Mouse (Mus musculus) cerebellum, postnatal 36 days (tissue): ENCODE results near the gene Slc22a8.

Experiments used
- DNase-seq, 2 experiments: peaks; one replicate each; pipeline ENCODE4 v3.0.0; 2021 to 2022; ENCODE audit warnings: mixed read lengths in 2 of 2

Gene Slc22a8

GRCm38 (mm10) chr19:8590954-8591353 lies at the start of gene Slc22a8:
Gene Slc22a8, plus strand, starts transcription at chr19:8591254.
- DNase-seq, result no peak

- DNase-seq, result no peak
Measured at GRCm38 (mm10) chr19:8558897-8559296, 32.2 kb upstream of the Slc22a8 start.

GRCm38 (mm10) chr19:8564021-8564420 lies 27.0 kb upstream of the Slc22a8 start:
- DNase-seq, result no peak

- DNase-seq, result no peak
Measured at GRCm38 (mm10) chr19:8564469-8564868, 26.6 kb upstream of the Slc22a8 start.

- DNase-seq, result no peak
Measured at GRCm38 (mm10) chr19:8565262-8565661, 25.8 kb upstream of the Slc22a8 start.

- DNase-seq, result no peak
Measured at GRCm38 (mm10) chr19:8565985-8566384, 25.1 kb upstream of the Slc22a8 start.

- DNase-seq, result peak in 1 of 2 experiments; percentile 13
Measured at GRCm38 (mm10) chr19:8567104-8567880, 23.8 kb upstream of the Slc22a8 start.

- DNase-seq, result peak in 1 of 2 experiments; percentile 6
Measured at GRCm38 (mm10) chr19:8569453-8569863, 21.6 kb upstream of the Slc22a8 start.

- no peak for DNase-seq
Measured at GRCm38 (mm10) chr19:8570341-8571040, 20.6 kb upstream of the Slc22a8 start.

- no peak for DNase-seq
Measured at GRCm38 (mm10) chr19:8571746-8572145, 19.3 kb upstream of the Slc22a8 start.

- DNase-seq, result no peak
Measured at GRCm38 (mm10) chr19:8572485-8572884, 18.6 kb upstream of the Slc22a8 start.

- DNase-seq, result no peak
Measured at GRCm38 (mm10) chr19:8577432-8577831, 13.6 kb upstream of the Slc22a8 start.

- DNase-seq, result peak; percentile 47 to 59
Measured at GRCm38 (mm10) chr19:8578293-8578969, 12.6 kb upstream of the Slc22a8 start.

GRCm38 (mm10) chr19:8578970-8579342 lies 12.1 kb upstream of the Slc22a8 start:
- DNase-seq, result no peak

GRCm38 (mm10) chr19:8585298-8585697 lies 5.8 kb upstream of the Slc22a8 start:
- no peak for DNase-seq

- no peak for DNase-seq
Measured at GRCm38 (mm10) chr19:8585899-8586298, 5.2 kb upstream of the Slc22a8 start.

- DNase-seq, result no peak
Measured at GRCm38 (mm10) chr19:8586350-8586749, 4.7 kb upstream of the Slc22a8 start.

GRCm38 (mm10) chr19:8587315-8587714 lies 3.7 kb upstream of the Slc22a8 start:
- no peak for DNase-seq

- DNase-seq, result no peak
Measured at GRCm38 (mm10) chr19:8592155-8592554, 1.1 kb downstream of the Slc22a8 start.

GRCm38 (mm10) chr19:8592873-8593408 lies 1.9 kb downstream of the Slc22a8 start:
- DNase-seq, result no peak

- DNase-seq, result no peak
Measured at GRCm38 (mm10) chr19:8593833-8594232, 2.8 kb downstream of the Slc22a8 start.

- DNase-seq, result no peak
Measured at GRCm38 (mm10) chr19:8594518-8594917, 3.5 kb downstream of the Slc22a8 start.

GRCm38 (mm10) chr19:8597269-8597668 lies 6.2 kb downstream of the Slc22a8 start:
- no peak for DNase-seq
